Mouse (Mus musculus): ENCODE results near the gene Tbc1d1.

DNA sequence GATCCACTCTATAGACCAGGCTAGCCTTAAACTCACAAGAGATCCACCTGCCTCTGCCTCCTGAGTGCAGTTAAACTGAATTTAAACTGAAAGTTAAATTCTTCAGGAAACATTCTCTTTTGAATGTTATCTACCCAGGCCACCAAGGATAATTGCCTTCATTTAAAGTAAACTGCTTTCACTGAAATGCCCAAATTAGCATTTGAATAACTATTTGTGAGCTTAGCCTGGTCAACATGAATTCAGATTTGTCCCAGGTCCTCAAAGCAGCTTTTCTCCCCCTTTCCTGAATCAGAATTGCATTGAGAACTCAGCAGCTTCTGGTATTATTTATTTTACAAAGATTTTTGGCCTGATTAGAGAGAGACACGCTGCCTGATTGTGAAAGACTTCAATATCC, 38.9 kb upstream of the Tbc1d1 start:
- TF ChIP-seq CTCF (IDR thresholded peaks at IDR 0.05; ENCODE audit: low read depth, low read length) (no peak), POLR2A (IDR thresholded peaks at IDR 0.05; ENCODE audit: borderline replicate concordance, low read depth, low read length) (no peak)
